Mouse (Mus musculus): ENCODE results near the gene Parp11. TPM values are rescaled to one million over a fixed set of nuclear protein-coding genes. Genes with fewer than 3 reads are reported as not detected.

Parp11 gene
- polyA plus RNA-seq, 1 experiment from 2014 or later, result 61.1 TPM

DNA sequence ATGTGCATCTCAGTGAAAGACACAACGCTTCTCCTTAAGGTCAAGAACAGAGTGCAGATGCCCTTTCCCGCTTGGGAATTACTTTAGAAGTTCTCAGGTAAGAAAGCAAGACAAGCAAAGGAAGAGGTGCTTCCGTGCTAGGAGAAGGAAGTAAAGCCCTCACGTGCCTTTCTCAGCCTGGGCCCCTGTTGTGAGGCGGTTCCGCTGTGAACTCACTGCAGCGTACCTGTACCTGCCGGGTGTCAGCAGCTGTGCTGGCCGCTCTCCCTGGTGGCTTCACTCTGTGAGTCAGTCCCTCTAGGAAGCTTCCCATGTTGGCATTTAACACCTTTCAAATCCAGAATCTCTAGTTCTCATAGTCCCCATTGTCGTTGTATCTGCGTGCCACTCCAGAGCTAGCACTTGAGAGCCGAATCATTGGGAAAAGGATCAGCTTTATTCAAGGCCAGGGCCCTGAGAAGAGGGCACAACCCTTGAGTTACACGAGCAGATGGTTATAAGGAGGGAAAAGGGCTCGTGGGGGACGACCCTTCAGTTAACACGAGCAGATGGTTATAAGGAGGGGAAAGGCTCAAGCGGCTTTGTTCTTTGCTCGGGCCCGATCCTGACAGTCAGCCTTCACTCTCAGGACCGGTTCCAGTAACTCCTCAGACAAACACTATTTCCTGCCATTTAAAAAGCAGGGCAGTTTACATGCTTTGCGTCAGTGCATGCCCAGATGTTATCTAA is 16.8 kb downstream of the Parp11 start:
- no peak overlapping the region; the same call in 1 of the 2 replicates for H3K27ac ChIP-seq (ENCODE audit: low read depth, low read length)
- DNase-seq (ENCODE audit: low spot score) (no peak), ATAC-seq (ENCODE audit: low FRiP score) (no peak)

DNA sequence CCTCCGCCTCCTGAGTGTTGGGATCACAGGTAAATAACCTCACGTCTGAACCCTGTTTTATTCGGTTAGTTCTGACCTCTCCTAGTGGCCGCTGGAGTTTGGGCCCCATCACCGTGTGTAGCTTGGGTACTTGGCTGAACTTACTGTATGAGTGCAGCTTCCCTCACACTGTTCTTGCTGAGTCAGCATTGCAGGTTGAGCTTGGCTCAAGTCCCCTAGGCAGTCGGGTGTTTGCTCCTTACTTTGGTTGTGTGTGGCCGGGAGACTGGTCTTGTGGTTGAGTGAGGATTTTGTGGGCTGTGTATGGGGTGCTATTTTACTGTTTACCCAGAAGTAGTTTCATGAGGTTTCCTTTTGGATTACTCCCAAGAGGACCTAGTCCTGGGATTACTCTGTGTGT is 17.9 kb downstream of the Parp11 start:
- no peaks in the 10 kb centered on the region for H3K27me3 ChIP-seq (ENCODE audit: control insufficient read depth, insufficient read depth, low read length)
- H3K4me2 ChIP-seq (replicated peaks; ENCODE audit: low read depth, low read length), result no peak overlapping the region
- no peak overlapping the region for H3K27ac ChIP-seq (ENCODE audit: low read depth, low read length)
- no peaks in the 10 kb centered on the region for H3K36me3 ChIP-seq (ENCODE audit: control insufficient read depth, insufficient read depth, low read length)
- no peaks in the 10 kb centered on the region for H3K4me1 ChIP-seq (replicated peaks; ENCODE audit: control insufficient read depth, insufficient read depth, low read length)
- H3K9me3 ChIP-seq (ENCODE audit: control insufficient read depth, low read length), result no peaks in the 10 kb centered on the region
- ATAC-seq (ENCODE audit: low FRiP score), result no peak
- H3K9ac ChIP-seq (ENCODE audit: low read depth, low read length), result no peak overlapping the region
- WGBS, result 89% methylated on average over 7 of the region's 7 CpGs
- no peak for DNase-seq (ENCODE audit: low spot score)
- H3K4me3 ChIP-seq (ENCODE audit: low read depth, low read length), result no peak overlapping the region

More for the DNA sequence above, 16.8 kb downstream of the Parp11 start:
- Histone ChIP-seq H3K4me2 (replicated peaks; ENCODE audit: low read depth, low read length) (no peak overlapping the region), H3K4me1 (replicated peaks; ENCODE audit: control insufficient read depth, insufficient read depth, low read length) (no peaks in the 10 kb centered on the region), H3K9me3 (ENCODE audit: control insufficient read depth, low read length) (no peaks in the 10 kb centered on the region), H3K9ac (ENCODE audit: low read depth, low read length) (no peak overlapping the region), H3K4me3 (ENCODE audit: low read depth, low read length) (no peak overlapping the region), H3K36me3 (ENCODE audit: control insufficient read depth, insufficient read depth, low read length) (no peaks in the 10 kb centered on the region), H3K27me3 (ENCODE audit: control insufficient read depth, insufficient read depth, low read length) (no peaks in the 10 kb centered on the region)
- 64% methylated on average over 21 of the region's 21 CpGs for WGBS

DNA sequence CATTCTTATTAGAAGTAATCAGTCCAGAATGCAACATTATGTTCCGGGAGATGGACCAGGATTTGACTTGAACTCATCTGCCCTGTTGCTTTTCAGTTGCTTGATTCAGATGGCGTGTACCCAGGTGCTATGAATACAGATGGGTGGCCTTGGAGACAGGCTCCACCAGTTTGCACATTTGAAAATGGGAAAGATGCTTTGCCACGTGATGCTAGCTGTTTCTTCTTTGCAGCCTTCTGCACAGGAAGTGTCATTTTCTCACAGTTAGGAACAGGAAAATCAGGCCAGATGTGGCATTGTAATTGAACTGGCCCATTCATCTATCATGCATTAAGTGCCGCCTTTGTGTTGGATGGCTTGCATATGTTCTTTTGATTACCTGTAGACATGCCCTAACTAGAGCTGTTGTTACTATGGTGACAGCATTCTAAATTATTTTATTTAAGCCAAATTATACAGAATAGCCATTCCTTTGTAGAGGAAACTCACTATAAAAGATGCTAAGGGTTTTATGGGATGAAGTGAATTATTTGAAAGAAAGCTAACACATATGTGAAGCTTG is 20.2 kb downstream of the Parp11 start:
- Histone ChIP-seq H3K4me1 (replicated peaks; ENCODE audit: control insufficient read depth, insufficient read depth, low read length) (no peaks in the 10 kb centered on the region), H3K9ac (ENCODE audit: low read depth, low read length) (no peak overlapping the region), H3K9me3 (ENCODE audit: control insufficient read depth, low read length) (no peaks in the 10 kb centered on the region), H3K4me3 (ENCODE audit: low read depth, low read length) (no peak overlapping the region), H3K4me2 (replicated peaks; ENCODE audit: low read depth, low read length) (no peak overlapping the region), H3K36me3 (ENCODE audit: control insufficient read depth, insufficient read depth, low read length) (no peaks in the 10 kb centered on the region), H3K27ac (ENCODE audit: low read depth, low read length) (no peak overlapping the region), H3K27me3 (ENCODE audit: control insufficient read depth, insufficient read depth, low read length) (no peaks in the 10 kb centered on the region)
- WGBS, result 70% methylated on average over 4 of the region's 4 CpGs
- ATAC-seq (ENCODE audit: low FRiP score) (no peak), DNase-seq (ENCODE audit: low spot score) (no peak)

DNA sequence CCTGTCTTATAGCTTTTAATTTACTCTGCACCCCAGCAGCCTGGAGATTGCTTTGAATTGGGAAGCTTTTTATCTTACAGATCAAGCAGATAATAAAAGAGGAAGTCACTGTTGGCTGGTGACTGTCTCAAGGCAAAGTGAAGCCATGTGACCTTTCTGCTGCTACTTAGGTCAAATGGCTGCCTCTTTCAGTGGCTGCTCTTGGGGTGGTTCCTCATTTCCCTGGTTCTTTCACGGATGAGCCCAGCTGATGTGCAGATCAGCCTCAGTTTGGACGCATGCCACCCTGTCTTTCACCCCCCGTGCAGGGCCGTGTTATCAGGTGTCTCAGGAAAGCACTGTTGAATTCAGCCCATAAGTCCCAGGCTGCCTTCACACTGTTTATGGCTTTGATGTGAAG is 25.4 kb downstream of the Parp11 start:
- H3K9ac ChIP-seq (ENCODE audit: low read depth, low read length), result no peak overlapping the region
- no peaks in the 10 kb centered on the region for H3K9me3 ChIP-seq (ENCODE audit: control insufficient read depth, low read length)
- DNase-seq (ENCODE audit: low spot score) (no peak), ATAC-seq (ENCODE audit: low FRiP score) (no peak)
- no peak overlapping the region for H3K4me3 ChIP-seq (ENCODE audit: low read depth, low read length)
- no peak overlapping the region for H3K4me2 ChIP-seq (replicated peaks; ENCODE audit: low read depth, low read length)
- H3K27me3 ChIP-seq (ENCODE audit: control insufficient read depth, insufficient read depth, low read length), result no peaks in the 10 kb centered on the region
- no peaks in the 10 kb centered on the region for H3K4me1 ChIP-seq (replicated peaks; ENCODE audit: control insufficient read depth, insufficient read depth, low read length)
- 93% methylated on average over 4 of the region's 4 CpGs for WGBS
- no peak overlapping the region for H3K27ac ChIP-seq (ENCODE audit: low read depth, low read length)
- no peaks in the 10 kb centered on the region for H3K36me3 ChIP-seq (ENCODE audit: control insufficient read depth, insufficient read depth, low read length)

DNA sequence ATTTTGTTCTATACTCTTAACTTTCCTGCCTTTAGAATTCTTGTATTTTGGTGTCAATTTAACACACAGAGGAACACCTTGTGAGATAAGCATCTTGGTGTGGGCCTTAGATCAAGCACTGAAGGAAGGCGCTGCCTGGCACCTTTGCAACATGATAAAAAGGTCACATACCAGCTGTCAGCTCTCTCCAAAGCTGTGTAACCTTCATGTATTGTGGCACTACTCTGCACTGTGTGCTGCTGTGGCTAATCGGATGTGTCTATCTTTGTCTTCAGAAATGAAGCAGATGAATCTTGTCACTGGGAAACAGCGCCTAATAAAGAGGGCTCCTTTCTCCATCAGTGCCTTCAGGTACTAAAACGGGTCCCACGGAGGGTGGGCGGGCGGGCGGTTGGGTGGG is 27.3 kb downstream of the Parp11 start:
- peaks cover 2% of the 10 kb centered on the region; the same call in 1 of the 2 replicates for H3K36me3 ChIP-seq (ENCODE audit: control insufficient read depth, insufficient read depth, low read length)
- H3K27ac ChIP-seq (ENCODE audit: low read depth, low read length), result no peak overlapping the region
- no peaks in the 10 kb centered on the region for H3K4me1 ChIP-seq (replicated peaks; ENCODE audit: control insufficient read depth, insufficient read depth, low read length)
- no peak overlapping the region for H3K4me3 ChIP-seq (ENCODE audit: low read depth, low read length)
- no peak for DNase-seq (ENCODE audit: low spot score)
- no peak overlapping the region for H3K4me2 ChIP-seq (replicated peaks; ENCODE audit: low read depth, low read length)
- no peak for ATAC-seq (ENCODE audit: low FRiP score)
- H3K9ac ChIP-seq (ENCODE audit: low read depth, low read length), result no peak overlapping the region
- H3K9me3 ChIP-seq (ENCODE audit: control insufficient read depth, low read length), result no peaks in the 10 kb centered on the region
- H3K27me3 ChIP-seq (ENCODE audit: control insufficient read depth, insufficient read depth, low read length), result no peaks in the 10 kb centered on the region
- WGBS, result 84% methylated on average over 8 of the region's 8 CpGs

DNA sequence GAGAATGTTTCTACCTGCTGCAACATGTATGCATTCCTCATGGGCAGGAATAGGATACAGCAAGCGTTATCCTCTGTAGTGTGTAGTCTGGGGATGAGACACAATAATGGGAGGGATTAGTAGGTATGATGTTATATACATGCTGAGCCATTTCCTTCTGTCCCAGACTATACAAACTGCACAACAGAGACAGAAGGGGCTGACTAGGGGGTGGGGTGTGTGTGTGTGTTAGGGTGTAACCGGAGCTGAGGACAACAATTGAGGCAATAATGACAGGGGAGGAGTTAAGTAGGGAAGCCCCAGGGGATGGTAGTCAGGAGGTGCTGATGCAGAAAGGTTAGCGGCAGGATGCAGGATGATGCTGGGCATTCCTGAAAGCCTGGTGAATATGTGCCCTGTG is 28.6 kb downstream of the Parp11 start:
- Histone ChIP-seq H3K4me2 (replicated peaks; ENCODE audit: low read depth, low read length) (no peak overlapping the region), H3K27ac (ENCODE audit: low read depth, low read length) (no peak overlapping the region), H3K4me1 (replicated peaks; ENCODE audit: control insufficient read depth, insufficient read depth, low read length) (no peaks in the 10 kb centered on the region), H3K9ac (ENCODE audit: low read depth, low read length) (no peak overlapping the region), H3K27me3 (ENCODE audit: control insufficient read depth, insufficient read depth, low read length) (no peaks in the 10 kb centered on the region), H3K36me3 (ENCODE audit: control insufficient read depth, insufficient read depth, low read length) (peaks cover 4% of the 10 kb centered on the region; the same call in 1 of the 2 replicates), H3K4me3 (ENCODE audit: low read depth, low read length) (no peak overlapping the region), H3K9me3 (ENCODE audit: control insufficient read depth, low read length) (no peaks in the 10 kb centered on the region)
- DNase-seq (ENCODE audit: low spot score) (no peak), ATAC-seq (ENCODE audit: low FRiP score) (no peak)
- 54% methylated on average over 3 of the region's 3 CpGs for WGBS

DNA sequence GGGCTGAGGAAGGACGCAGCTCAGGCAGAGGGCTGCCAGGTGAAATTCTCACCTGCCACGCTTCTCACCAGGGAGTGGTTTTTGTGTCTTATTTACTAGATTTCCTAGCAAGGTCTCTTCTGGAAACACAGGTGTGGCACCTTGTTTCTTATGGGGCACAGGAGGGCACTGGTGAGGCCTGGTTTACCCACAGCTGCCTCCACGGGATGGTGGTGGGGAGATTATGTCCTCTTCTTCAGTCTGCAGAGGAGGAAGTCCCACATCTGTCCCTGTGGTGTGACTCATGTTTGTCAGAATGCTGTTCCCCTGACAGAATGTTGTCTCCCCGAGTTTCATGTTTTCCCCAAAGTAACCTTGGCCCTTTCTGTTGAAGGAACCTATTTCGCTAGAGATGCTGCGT is 44.4 kb downstream of the Parp11 start:
- no peak overlapping the region for H3K4me3 ChIP-seq (ENCODE audit: low read depth, low read length)
- no peak overlapping the region for H3K27ac ChIP-seq (ENCODE audit: low read depth, low read length)
- H3K27me3 ChIP-seq (ENCODE audit: control insufficient read depth, insufficient read depth, low read length), result no peaks in the 10 kb centered on the region
- no peak overlapping the region for H3K9ac ChIP-seq (ENCODE audit: low read depth, low read length)
- H3K36me3 ChIP-seq (ENCODE audit: control insufficient read depth, insufficient read depth, low read length), result no peaks in the 10 kb centered on the region
- WGBS, result 84% methylated on average over 6 of the region's 6 CpGs
- H3K4me1 ChIP-seq (replicated peaks; ENCODE audit: control insufficient read depth, insufficient read depth, low read length), result no peaks in the 10 kb centered on the region
- no peak overlapping the region for H3K4me2 ChIP-seq (replicated peaks; ENCODE audit: low read depth, low read length)
- no peak for ATAC-seq (ENCODE audit: low FRiP score)
- no peak for DNase-seq (ENCODE audit: low spot score)
- H3K9me3 ChIP-seq (ENCODE audit: control insufficient read depth, low read length), result no peaks in the 10 kb centered on the region

DNA sequence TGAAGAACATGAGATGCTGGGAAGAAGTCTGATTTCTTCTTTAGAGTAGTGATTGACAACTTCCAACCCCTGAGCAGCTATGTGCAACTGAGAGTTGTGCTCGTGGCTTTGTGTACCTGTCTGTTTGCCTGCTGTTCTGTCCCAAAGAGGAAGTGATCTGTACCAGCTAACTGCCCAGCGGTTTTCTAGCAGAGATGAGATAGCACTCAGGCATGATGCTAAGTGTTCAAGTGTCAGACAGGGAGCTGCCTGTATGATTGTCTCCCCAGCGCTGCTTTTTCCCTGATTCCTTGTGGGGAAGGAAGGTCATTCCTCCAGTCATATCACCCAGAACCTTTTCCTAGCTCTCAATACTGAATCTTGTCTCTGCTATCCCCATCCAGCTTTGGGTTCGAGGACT is 45.9 kb downstream of the Parp11 start:
- H3K9ac ChIP-seq (ENCODE audit: low read depth, low read length), result no peak overlapping the region
- H3K27ac ChIP-seq (ENCODE audit: low read depth, low read length), result no peak overlapping the region
- no peaks in the 10 kb centered on the region for H3K27me3 ChIP-seq (ENCODE audit: control insufficient read depth, insufficient read depth, low read length)
- DNase-seq (ENCODE audit: low spot score), result no peak
- ATAC-seq (ENCODE audit: low FRiP score), result no peak
- no peaks in the 10 kb centered on the region for H3K9me3 ChIP-seq (ENCODE audit: control insufficient read depth, low read length)
- H3K36me3 ChIP-seq (ENCODE audit: control insufficient read depth, insufficient read depth, low read length), result no peaks in the 10 kb centered on the region
- H3K4me2 ChIP-seq (replicated peaks; ENCODE audit: low read depth, low read length), result no peak overlapping the region
- H3K4me3 ChIP-seq (ENCODE audit: low read depth, low read length), result no peak overlapping the region
- 82% methylated on average over 4 of the region's 4 CpGs for WGBS
- H3K4me1 ChIP-seq (replicated peaks; ENCODE audit: control insufficient read depth, insufficient read depth, low read length), result no peaks in the 10 kb centered on the region

DNA sequence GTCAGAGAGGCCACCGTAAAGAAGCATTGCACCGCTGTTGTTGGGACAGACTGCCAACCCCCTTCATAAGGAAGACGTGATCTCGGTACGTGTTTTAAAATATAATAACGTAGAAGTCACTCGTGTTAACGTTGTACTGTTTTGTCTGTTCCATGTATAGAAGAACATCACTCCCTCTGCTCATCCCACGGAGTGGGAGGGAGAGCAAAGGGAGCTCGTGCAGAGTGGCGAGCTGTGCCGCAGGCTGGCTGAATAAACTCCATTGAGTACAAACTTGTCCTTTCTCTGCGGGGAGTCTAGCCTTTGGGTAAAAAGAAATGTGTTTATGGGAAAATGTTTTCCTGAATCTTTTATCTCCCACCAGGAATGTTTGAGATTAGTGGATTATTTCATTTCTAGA is 47.1 kb downstream of the Parp11 start:
- Histone ChIP-seq H3K27ac (ENCODE audit: low read depth, low read length) (no peak overlapping the region), H3K4me1 (replicated peaks; ENCODE audit: control insufficient read depth, insufficient read depth, low read length) (no peaks in the 10 kb centered on the region), H3K9me3 (ENCODE audit: control insufficient read depth, low read length) (no peaks in the 10 kb centered on the region), H3K4me3 (ENCODE audit: low read depth, low read length) (no peak overlapping the region), H3K27me3 (ENCODE audit: control insufficient read depth, insufficient read depth, low read length) (no peaks in the 10 kb centered on the region), H3K4me2 (replicated peaks; ENCODE audit: low read depth, low read length) (no peak overlapping the region), H3K9ac (ENCODE audit: low read depth, low read length) (no peak overlapping the region), H3K36me3 (ENCODE audit: control insufficient read depth, insufficient read depth, low read length) (no peaks in the 10 kb centered on the region)
- DNase-seq (ENCODE audit: low spot score) (no peak), ATAC-seq (ENCODE audit: low FRiP score) (no peak)
- WGBS, result 75% methylated on average over 13 of the region's 13 CpGs
